Mouse (Mus musculus): ENCODE data around the gene Ankrd39.
A peak's percentile ranks its signal among the peaks of the same experiment; 100 is the strongest.

- TF ChIP-seq POLR2A (IDR thresholded peaks at IDR 0.05; ENCODE audit: borderline replicate concordance, insufficient read depth, low read length) (peak; percentile 40; the same call in 1 of the 2 replicates), CTCF (IDR thresholded peaks at IDR 0.05; ENCODE audit: borderline replicate concordance, insufficient read depth, low read depth, low read length) (no peak)
Observed at GRCm38 (mm10) chr1:36558031-36558993, 11.1 kb upstream of the Ankrd39 start, which contains the start of gene Sema4c.

All from cerebellum, adult 2 months (tissue).